Mouse (Mus musculus) CD4-positive, CD25-positive, alpha-beta regulatory T cell, adult 9 weeks (primary cell): Measurements from ENCODE around the gene Trpc6. TPM values are rescaled to one million over a fixed set of nuclear protein-coding genes. Genes with fewer than 3 reads are reported as not detected.

Source experiments
- polyA plus RNA-seq: library from polyadenylated mRNA; unstranded; fragments of 100-300 nt; shearing (Covaris generic); gene quantifications from one replicate; pipeline ENCODE4 v1.2.1, GENCODE M21; 2017

The Trpc6 gene
- not detected for polyA plus RNA-seq

GRCm38 (mm10) chr9:8544041-8544794 is at the start of gene Trpc6:
Gene Trpc6, plus strand, starts transcription at chr9:8544142.

